Mouse (Mus musculus): ENCODE measurements at regions not wholly inside any gene's neighbourhood (a gene's known extent, or its start where the extent isn't known, plus 50 kb on each side); places are given as distances from the start of the nearest gene placed in this dataset.
"Not testable (repeated sequence)": the region's sequence is repeated elsewhere in the genome, so short reads cannot be mapped to it uniquely, and the experiment has no call there.

DNA sequence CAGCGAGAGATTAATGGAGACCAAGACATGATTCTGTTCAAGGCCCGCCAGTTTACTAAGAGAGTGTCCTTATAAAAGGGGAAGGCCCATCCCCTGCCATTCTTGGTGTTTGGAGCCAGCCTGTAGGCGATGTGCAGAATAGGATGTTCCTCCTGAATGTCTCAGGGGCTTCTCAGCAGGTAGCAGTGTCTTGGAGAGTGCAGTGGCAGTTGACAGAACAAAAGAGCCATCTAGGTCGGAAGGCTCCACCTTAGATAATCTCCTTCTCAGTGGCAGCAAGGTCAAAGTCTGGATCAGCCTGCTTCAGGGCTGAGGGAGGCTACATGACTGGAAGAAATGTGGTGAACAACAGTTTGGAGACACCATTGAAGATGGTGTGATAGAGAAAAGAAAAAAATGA lies 171.7 kb downstream of the Diras2 start:
- TF ChIP-seq MEF2A (IDR thresholded peaks at IDR 0.05; ENCODE audit: extremely low read depth, insufficient replicate concordance, low read depth, low read length, poor library complexity, severe bottlenecking); GATA1 (IDR thresholded peaks at IDR 0.05; ENCODE audit: low read depth, low read length): not testable (repeated sequence)

Measured in MEL (cell line).